Mouse (Mus musculus) layer of hippocampus, adult 11-12 months (tissue): ENCODE measurements around the gene H2-M11.

Source experiments
- DNase-seq: peaks from one replicate; pipeline ENCODE4 v3.0.0; 2022; ENCODE audit warnings: low spot score

H2-M11 gene

GRCm38 (mm10) chr17:36546775-36547174 is at the start of gene H2-M11:
Gene H2-M11 (plus strand): TSS chr17:36547075.
- DNase-seq = no peak

DNA sequence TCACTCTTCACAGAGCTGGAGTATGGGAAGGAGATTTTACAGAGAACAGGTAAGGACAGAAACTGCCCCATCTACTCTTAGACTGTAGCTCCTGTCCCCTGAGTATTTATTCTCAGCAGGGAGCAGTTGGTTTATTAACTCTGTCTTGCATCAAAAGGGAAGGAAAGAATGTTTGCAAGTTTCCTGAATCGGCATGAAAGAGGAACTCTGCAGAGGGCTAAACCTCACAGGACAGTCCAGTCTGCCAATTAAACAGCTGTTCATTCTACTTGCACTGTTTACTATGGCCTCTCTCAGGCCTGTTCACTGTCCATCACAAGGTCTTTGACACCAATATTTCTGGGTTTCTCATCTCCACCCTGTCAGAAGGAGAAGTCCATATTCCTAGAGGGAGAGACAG is 46.4 kb upstream of the H2-M11 start:
- DNase-seq = no peak

DNA sequence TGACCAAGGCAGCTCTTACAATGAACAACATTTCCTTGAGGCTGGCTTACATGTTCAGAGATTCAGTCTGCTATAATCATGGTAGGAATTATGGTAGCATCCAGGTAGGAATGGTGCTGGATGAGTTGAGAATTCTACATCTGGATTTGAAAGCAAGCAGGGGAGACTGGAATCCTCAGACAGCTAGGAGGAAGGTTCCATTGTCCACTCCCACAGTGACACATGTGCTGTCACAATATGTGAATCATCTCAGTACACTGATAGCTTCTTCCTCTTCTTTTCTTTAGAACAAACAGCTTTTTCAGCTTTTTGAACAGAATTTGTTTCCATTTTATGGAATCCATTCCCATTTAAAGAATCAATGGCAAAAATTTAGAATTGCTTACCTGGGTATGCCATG is 43.0 kb upstream of the H2-M11 start:
- DNase-seq = no peak
